Mouse (Mus musculus): ENCODE data around the gene Mgat5.

DNA sequence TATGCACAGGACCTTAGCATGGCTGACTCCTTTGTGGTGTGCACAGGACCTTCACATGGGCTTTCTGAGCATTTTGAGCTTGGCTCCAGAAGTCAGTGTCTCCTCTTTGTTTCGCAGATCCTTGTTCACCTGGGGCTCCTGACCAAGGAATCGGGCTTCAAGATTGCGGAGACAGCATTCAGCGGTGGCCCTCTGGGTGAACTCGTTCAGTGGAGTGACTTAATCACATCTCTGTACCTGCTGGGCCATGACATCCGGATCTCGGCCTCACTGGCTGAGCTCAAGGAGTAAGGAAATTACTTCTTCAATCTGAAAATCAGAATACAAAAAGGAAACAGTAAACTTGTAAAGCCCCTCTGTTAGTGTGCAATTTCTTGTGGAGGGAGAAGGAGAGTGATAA, 182.4 kb downstream of the Mgat5 start:
- TF ChIP-seq ZNF384 (IDR thresholded peaks at IDR 0.05; ENCODE audit: low read depth, low read length) (no peak), MAFK (IDR thresholded peaks at IDR 0.05; ENCODE audit: insufficient read depth, low read depth, low read length) (no peak), HCFC1 (IDR thresholded peaks at IDR 0.05; ENCODE audit: borderline replicate concordance, insufficient read depth, low read length) (no peak)
